Mouse (Mus musculus) neutrophil, adult 83 days (primary cell): Measurements from ENCODE around the gene Phykpl. TPM values are rescaled to one million over a fixed set of nuclear protein-coding genes. Genes with fewer than 3 reads are reported as not detected.

Experiments
- total RNA-seq, 2 experiments: library from RNA; stranded (reverse); gene quantifications; one replicate each; pipeline ENCODE4 v1.2.4; 2023

The Phykpl gene
- 1 to 10 TPM; 6.4 to 8.1 TPM for total RNA-seq

GRCm38 (mm10) chr11:51584431-51585248, at the start of gene Phykpl:
Gene Phykpl (plus strand): TSS chr11:51584757.

GRCm38 (mm10) chr11:51606447-51607095, 22.0 kb downstream of the Phykpl start, which contains the start of gene Hnrnpab:
Gene Hnrnpab (minus strand): TSS chr11:51606847.

GRCm38 (mm10) chr11:51619409-51620060, 35.0 kb downstream of the Phykpl start, which contains the start of gene Nhp2:
Gene Nhp2 (plus strand): TSS chr11:51619735.

GRCm38 (mm10) chr11:51635525-51636322, 51.2 kb downstream of the Phykpl start, which contains the start of gene Rmnd5b:
Gene Rmnd5b (minus strand): TSS chr11:51635896.

GRCm38 (mm10) chr11:51650691-51651515, 66.3 kb downstream of the Phykpl start, which contains the start of the genes N4bp3 and D930048N14Rik:
Gene N4bp3 (minus strand): TSS chr11:51650842.
Gene D930048N14Rik (plus strand): TSS chr11:51650954.

Other genes starting within 250 kb of the Phykpl start
- gene Hnrnpab, start 22.1 kb downstream of the Phykpl start, total RNA-seq = 100 to 1,000 TPM; 173 to 210 TPM
- 10 to 100 TPM; 34.3 to 35.7 TPM for gene Nhp2, start 35.0 kb downstream of the Phykpl start, total RNA-seq
- gene Rmnd5b, start 51.1 kb downstream of the Phykpl start, total RNA-seq = 10 to 100 TPM; 52.0 to 60.1 TPM
- 1 to 10 TPM; 2.4 to 4.9 TPM for gene N4bp3, start 66.1 kb downstream of the Phykpl start, total RNA-seq
- gene D930048N14Rik, start 66.2 kb downstream of the Phykpl start, total RNA-seq = under 1 TPM; 0.15 to 0.26 TPM
- gene 0610009B22Rik, start 104.1 kb downstream of the Phykpl start, total RNA-seq = 1 to 10 TPM; 7.0 to 9.3 TPM
- gene Sec24a, start 178.9 kb downstream of the Phykpl start, total RNA-seq = 10 to 100 TPM; 15.1 to 15.6 TPM
- gene Sar1b, start 178.9 kb downstream of the Phykpl start, total RNA-seq = 10 to 100 TPM; 23.9 to 26.9 TPM